Mouse (Mus musculus): ENCODE measurements around the gene 9130409I23Rik.

Gene 9130409I23Rik

DNA sequence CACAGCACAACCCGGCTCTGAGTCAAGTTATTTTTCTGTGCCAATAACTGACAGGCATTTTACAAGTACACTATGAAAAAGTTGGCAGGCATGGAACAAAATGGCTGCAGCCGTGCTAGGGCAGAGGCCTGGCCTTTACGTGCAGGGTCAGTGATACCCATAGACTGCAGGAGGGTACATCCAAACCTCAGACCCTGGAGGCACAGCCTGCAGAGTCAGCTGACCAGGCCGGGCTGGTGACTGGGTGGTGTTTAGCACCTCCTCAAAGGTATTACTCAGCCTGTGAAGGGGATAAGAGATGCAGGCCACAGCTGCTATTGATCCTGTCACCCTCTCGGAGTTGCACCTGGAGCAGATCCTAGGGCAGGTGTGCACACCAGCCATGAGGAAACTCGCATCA is at the start of gene 9130409I23Rik:
Gene 9130409I23Rik (plus strand): TSS at position 301 of the 400 bp plus-strand sequence.
- H3K4me1 ChIP-seq (replicated peaks; ENCODE audit: low read depth, low read length), result no peaks in the 10 kb centered on the region
- no peak within 1 kb of the TSS for H3K4me3 ChIP-seq (replicated peaks; ENCODE audit: low read length)
- TF ChIP-seq NANOG (IDR thresholded peaks at IDR 0.05; ENCODE audit: borderline replicate concordance, low read length), result no peak
- no peaks in the 10 kb centered on the region for H3K36me3 ChIP-seq (ENCODE audit: insufficient read depth, low read length)
- H3K9me3 ChIP-seq (ENCODE audit: low read length), result no peaks in the 10 kb centered on the region
- no peaks in the 10 kb centered on the region for H3K27me3 ChIP-seq (ENCODE audit: insufficient read depth, low read length)

DNA sequence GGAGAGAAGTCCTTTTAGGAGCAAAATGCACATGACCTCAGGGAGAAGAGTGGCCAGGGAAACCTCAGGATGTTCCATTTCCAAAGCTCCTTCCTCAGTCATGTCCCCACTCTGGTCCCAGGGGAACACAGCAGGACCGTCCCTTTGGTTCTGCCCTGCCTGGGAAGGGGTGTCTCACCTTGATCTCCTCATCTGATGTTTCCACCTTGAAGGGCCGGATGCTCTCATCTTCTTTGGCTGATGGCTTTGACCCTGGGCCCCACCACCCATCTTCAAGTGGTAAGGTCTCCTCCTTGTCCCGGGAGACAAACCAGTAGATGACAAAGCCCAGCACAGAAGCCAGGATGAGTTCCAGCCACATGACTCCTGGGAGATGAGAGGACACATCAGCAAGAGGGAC is 49.4 kb upstream of the 9130409I23Rik start:
- Histone ChIP-seq H3K27me3 (ENCODE audit: insufficient read depth, low read length) (no peaks in the 10 kb centered on the region), H3K4me1 (replicated peaks; ENCODE audit: low read depth, low read length) (no peaks in the 10 kb centered on the region), H3K9me3 (ENCODE audit: low read length) (no peaks in the 10 kb centered on the region), H3K4me3 (replicated peaks; ENCODE audit: low read length) (no peak overlapping the region), H3K36me3 (ENCODE audit: insufficient read depth, low read length) (0 out of 2 replicates have a peak, but pooled peaks cover 3% of the 10 kb centered on the region)
- TF ChIP-seq POU5F1 (IDR thresholded peaks at IDR 0.05; ENCODE audit: borderline replicate concordance, low read length) (no peak), NANOG (IDR thresholded peaks at IDR 0.05; ENCODE audit: borderline replicate concordance, low read length) (no peak)

DNA sequence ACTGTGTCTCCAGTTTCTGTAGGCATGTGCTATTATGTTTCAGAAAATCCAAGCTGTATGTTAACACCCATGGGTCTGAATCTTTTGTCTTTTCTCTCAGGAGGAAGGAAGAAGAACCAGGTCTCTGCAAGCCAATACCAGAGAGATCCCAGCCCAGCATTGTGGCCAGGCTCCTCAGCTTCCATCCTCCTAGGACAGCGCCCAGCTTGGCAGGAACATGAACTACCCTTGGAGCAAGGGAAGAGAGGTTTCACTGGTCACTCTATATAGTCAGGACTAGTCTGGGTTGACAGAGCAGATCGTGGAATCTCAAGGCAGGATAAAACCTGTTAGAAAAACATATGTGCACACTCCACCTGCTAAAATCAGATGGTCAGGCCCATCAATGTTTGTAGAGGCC is 47.2 kb upstream of the 9130409I23Rik start:
- Histone ChIP-seq H3K4me3 (replicated peaks; ENCODE audit: low read length) (no peak overlapping the region), H3K9me3 (ENCODE audit: low read length) (no peaks in the 10 kb centered on the region), H3K36me3 (ENCODE audit: insufficient read depth, low read length) (0 out of 2 replicates have a peak, but pooled peaks cover 3% of the 10 kb centered on the region), H3K4me1 (replicated peaks; ENCODE audit: low read depth, low read length) (no peaks in the 10 kb centered on the region), H3K27me3 (ENCODE audit: insufficient read depth, low read length) (no peaks in the 10 kb centered on the region)
- no peak for TF ChIP-seq NANOG (IDR thresholded peaks at IDR 0.05; ENCODE audit: borderline replicate concordance, low read length)
- no peak for TF ChIP-seq CTCF (conservative IDR thresholded peaks at IDR 0.05; ENCODE audit: low read length)
- TF ChIP-seq POU5F1 (IDR thresholded peaks at IDR 0.05; ENCODE audit: borderline replicate concordance, low read length), result no peak

DNA sequence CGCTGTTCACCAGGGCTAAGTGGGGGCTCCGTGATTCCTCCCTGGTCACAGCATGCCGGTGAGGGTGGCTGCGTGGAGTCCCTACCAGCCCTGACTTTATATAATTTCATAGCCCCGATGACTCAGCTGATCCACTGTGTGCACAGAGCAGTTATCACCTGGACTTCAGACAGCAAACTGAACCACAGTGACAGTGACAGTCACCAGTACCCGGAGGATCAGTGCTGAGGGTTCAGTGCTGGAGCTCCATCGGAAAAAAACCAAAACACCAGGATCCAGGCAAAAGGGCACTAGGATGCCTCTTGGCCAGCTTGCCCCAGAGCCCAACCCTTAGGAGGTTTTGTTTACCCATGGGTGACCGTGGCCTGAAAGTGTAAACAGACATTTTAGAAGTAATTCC is 45.7 kb upstream of the 9130409I23Rik start:
- TF ChIP-seq CTCF (conservative IDR thresholded peaks at IDR 0.05; ENCODE audit: low read length) (no peak), NANOG (IDR thresholded peaks at IDR 0.05; ENCODE audit: borderline replicate concordance, low read length) (no peak), POU5F1 (IDR thresholded peaks at IDR 0.05; ENCODE audit: borderline replicate concordance, low read length) (no peak)
- Histone ChIP-seq H3K4me1 (replicated peaks; ENCODE audit: low read depth, low read length) (peaks cover 7% of the 10 kb centered on the region), H3K27me3 (ENCODE audit: insufficient read depth, low read length) (no peaks in the 10 kb centered on the region), H3K9me3 (ENCODE audit: low read length) (no peaks in the 10 kb centered on the region), H3K4me3 (replicated peaks; ENCODE audit: low read length) (no peak overlapping the region), H3K36me3 (ENCODE audit: insufficient read depth, low read length) (no peaks in the 10 kb centered on the region)

DNA sequence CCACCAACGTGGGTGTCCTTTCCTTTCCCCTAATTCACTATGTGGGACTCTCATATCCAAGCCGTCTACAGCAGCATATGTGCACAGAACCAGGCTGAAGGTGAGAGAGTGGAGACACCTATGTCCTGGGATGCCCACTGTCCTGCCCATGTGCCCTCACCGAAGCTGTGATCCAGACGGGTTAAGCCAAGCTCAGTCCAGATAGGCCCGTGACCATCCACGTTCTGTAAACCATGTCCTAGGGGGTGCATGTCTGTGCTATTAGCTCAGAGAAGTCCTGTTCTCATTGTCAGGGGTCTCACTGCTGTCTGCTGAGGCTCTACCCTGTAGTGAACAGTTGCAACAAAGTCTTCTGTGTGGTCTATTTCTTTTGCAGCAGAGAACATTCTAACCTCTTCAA is 43.2 kb upstream of the 9130409I23Rik start:
- no peaks in the 10 kb centered on the region for H3K9me3 ChIP-seq (ENCODE audit: low read length)
- H3K4me1 ChIP-seq (replicated peaks; ENCODE audit: low read depth, low read length), result peaks cover 23% of the 10 kb centered on the region
- TF ChIP-seq POU5F1 (IDR thresholded peaks at IDR 0.05; ENCODE audit: borderline replicate concordance, low read length) (no peak), CTCF (conservative IDR thresholded peaks at IDR 0.05; ENCODE audit: low read length) (no peak), NANOG (IDR thresholded peaks at IDR 0.05; ENCODE audit: borderline replicate concordance, low read length) (no peak)
- H3K27me3 ChIP-seq (ENCODE audit: insufficient read depth, low read length), result 0 out of 2 replicates have a peak, but pooled peaks cover 5% of the 10 kb centered on the region
- H3K4me3 ChIP-seq (replicated peaks; ENCODE audit: low read length), result no peak overlapping the region
- peaks cover 12% of the 10 kb centered on the region; the same call in 1 of the 2 replicates for H3K36me3 ChIP-seq (ENCODE audit: insufficient read depth, low read length)

DNA sequence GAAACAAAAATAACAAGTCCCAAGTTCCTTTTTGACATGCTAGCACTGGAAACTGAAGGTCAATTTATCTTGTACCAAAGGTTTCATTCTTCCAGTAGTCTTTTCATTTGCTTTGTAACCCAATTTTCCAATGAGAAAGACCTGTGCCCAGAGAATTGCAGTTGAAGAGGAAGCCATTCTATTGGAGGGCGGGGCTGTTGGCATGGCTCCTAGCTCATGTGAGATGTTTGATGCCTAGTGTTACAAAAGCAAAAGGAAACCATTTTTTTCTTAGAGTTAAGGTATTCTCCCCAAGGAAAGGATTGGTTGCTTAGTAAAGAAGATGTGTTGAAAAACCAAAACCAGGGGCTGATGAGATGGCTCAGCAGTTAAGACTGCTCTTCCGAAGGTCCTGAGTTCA is 42.8 kb upstream of the 9130409I23Rik start:
- TF ChIP-seq NANOG (IDR thresholded peaks at IDR 0.05; ENCODE audit: borderline replicate concordance, low read length), result no peak
- no peak for TF ChIP-seq POU5F1 (IDR thresholded peaks at IDR 0.05; ENCODE audit: borderline replicate concordance, low read length)
- no peak for TF ChIP-seq CTCF (conservative IDR thresholded peaks at IDR 0.05; ENCODE audit: low read length)
- no peak overlapping the region for H3K4me3 ChIP-seq (replicated peaks; ENCODE audit: low read length)

DNA sequence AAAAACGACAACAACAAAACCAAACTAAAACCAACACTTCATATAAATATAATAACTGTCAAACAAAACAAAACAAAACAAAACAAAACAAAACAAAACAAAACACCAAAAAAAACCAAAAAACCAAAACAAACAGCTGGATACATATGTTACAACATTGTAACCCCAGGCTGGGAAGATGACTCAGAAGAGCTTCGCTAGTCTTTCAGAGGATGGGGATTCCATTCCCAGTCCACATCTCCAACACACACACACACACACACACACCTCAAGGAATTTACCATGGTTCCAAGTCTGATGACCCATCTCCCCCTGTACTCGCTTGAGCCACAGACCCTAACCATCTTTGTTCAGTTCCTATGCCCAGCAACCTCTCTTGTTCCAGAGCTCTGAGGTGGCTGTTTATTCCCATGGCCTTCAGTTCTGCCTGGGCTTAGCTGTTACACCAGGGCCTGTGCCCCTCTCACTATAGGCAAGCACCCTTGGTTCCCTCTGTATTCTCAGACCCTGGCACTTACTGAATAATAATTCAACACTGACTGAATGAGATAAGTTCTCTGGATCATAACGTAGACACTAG is 41.9 kb upstream of the 9130409I23Rik start:
- Histone ChIP-seq H3K4me1 (replicated peaks; ENCODE audit: low read depth, low read length) (peaks cover 27% of the 10 kb centered on the region), H3K36me3 (ENCODE audit: insufficient read depth, low read length) (peaks cover 18% of the 10 kb centered on the region; the same call in 1 of the 2 replicates), H3K27me3 (ENCODE audit: insufficient read depth, low read length) (0 out of 2 replicates have a peak, but pooled peaks cover 9% of the 10 kb centered on the region), H3K4me3 (replicated peaks; ENCODE audit: low read length) (no peak overlapping the region), H3K9me3 (ENCODE audit: low read length) (no peaks in the 10 kb centered on the region)
- TF ChIP-seq CTCF (conservative IDR thresholded peaks at IDR 0.05; ENCODE audit: low read length) (no peak), NANOG (IDR thresholded peaks at IDR 0.05; ENCODE audit: borderline replicate concordance, low read length) (no peak), POU5F1 (IDR thresholded peaks at IDR 0.05; ENCODE audit: borderline replicate concordance, low read length) (no peak)

More for the DNA sequence above, 42.8 kb upstream of the 9130409I23Rik start:
- Histone ChIP-seq H3K27me3 (ENCODE audit: insufficient read depth, low read length) (0 out of 2 replicates have a peak, but pooled peaks cover 9% of the 10 kb centered on the region), H3K36me3 (ENCODE audit: insufficient read depth, low read length) (peaks cover 17% of the 10 kb centered on the region; the same call in 1 of the 2 replicates), H3K4me1 (replicated peaks; ENCODE audit: low read depth, low read length) (peaks cover 23% of the 10 kb centered on the region), H3K9me3 (ENCODE audit: low read length) (no peaks in the 10 kb centered on the region)

DNA sequence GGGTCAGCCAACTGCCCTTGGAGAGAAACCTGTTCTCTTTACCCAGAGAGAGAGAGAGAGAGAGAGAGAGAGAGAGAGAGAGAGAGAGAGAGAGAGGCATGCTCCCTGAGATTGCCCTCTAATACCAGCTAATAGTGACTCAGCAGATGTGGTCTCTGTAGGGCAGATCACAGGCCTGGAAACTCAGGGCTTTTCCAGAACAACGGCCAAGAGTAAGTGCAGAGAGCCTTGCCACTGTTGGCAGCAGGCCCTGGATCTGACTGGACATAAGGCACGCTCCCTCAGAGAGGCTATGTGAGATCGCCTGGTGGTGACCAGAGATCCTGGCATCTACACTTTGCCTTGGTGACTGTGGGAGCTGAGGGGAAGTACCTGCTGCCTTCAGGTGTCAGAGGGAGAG is 41.3 kb upstream of the 9130409I23Rik start:
- Histone ChIP-seq H3K27me3 (ENCODE audit: insufficient read depth, low read length) (0 out of 2 replicates have a peak, but pooled peaks cover 9% of the 10 kb centered on the region), H3K4me1 (replicated peaks; ENCODE audit: low read depth, low read length) (peaks cover 34% of the 10 kb centered on the region), H3K9me3 (ENCODE audit: low read length) (no peaks in the 10 kb centered on the region), H3K4me3 (replicated peaks; ENCODE audit: low read length) (no peak overlapping the region), H3K36me3 (ENCODE audit: insufficient read depth, low read length) (peaks cover 18% of the 10 kb centered on the region; the same call in 1 of the 2 replicates)
- TF ChIP-seq NANOG (IDR thresholded peaks at IDR 0.05; ENCODE audit: borderline replicate concordance, low read length) (no peak), CTCF (conservative IDR thresholded peaks at IDR 0.05; ENCODE audit: low read length) (no peak), POU5F1 (IDR thresholded peaks at IDR 0.05; ENCODE audit: borderline replicate concordance, low read length) (no peak)
